Mouse (Mus musculus) megakaryocyte, embryonic 14.5 days (primary cell): ENCODE measurements around the gene Plekhg2.

Experiments used
- FLI1 ChIP-seq: IDR thresholded peaks from 2 replicates; pipeline ENCODE4 v1.6.1; 2012; ENCODE audit warnings: low read length, inconsistent platforms, mixed read lengths
- GATA1 ChIP-seq: IDR thresholded peaks from 3 replicates; pipeline ENCODE4 v1.6.1; 2012; ENCODE audit warnings: mixed read lengths, low read length, inconsistent platforms, borderline replicate concordance

DNA sequence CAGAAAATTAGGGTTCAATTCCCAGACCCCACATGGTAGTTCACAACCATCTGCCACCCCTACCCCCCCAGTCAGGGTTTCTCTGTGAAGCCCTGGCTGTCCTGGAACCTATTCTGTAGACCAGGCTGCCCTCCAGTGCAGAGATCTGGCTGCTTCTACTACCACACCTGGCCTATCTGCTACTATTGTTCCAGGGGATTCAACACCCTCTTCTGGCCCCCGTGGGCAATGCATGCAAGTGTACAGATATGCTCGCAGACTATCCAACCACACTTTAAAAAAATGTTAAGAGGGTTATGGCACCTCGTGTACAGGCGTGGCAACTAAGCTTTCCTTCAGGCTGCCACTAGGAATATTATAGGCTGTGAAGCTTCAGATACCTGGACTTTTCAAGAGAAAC, 40.4 kb upstream of the Plekhg2 start:
- no peak for TF ChIP-seq GATA1
- TF ChIP-seq FLI1, result no peak
